11 mouse cellular contexts compared by ENCODE assay signal in the genomic region with DNA sequence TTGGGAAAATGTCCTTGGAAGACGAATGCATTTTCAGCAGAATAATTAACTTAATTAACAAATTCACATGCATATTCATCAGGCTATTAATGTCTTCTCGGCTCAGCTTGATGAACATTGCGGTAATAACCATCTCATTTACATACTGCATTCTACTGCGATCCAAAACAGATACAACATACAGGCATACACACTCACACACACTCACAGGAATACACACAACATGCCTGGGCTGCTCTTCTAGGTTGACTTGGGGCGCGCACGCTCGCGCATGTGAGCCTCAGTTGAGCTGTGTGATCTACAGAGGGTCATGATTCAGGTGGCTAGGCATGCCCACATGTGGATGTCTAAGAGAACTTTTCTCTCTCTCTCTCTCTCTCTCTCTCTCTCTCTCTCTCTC. TPM values are rescaled to one million over a fixed set of nuclear protein-coding genes. Genes with fewer than 3 reads are reported as not detected.
A peak's percentile ranks its signal among the peaks of the same experiment; 100 is the strongest.
DNase-seq lines count a peak whose midpoint lies in the region; ATAC-seq lines count a peak whose summit lies in the region.
"Had no signal": no experiment of that assay in that cellular context is flagged by ENCODE, and none has a peak within 500 bp of the region (broad histone marks: within the 10 kb centered on the region; RNA-seq: fewer than 3 reads in every experiment).

No protein-coding gene starts in this region.

- no peak for ATAC-seq in heart, embryonic 15.5 days (replicated peaks; ENCODE audit: insufficient number of reproducible peaks, insufficient read depth, low FRiP score, low read depth)
- ATAC-seq in hindbrain, embryonic 15.5 days (ENCODE audit: low FRiP score, low read depth) = peak; percentile 57
- ATAC-seq in CD4-positive, CD25-positive, alpha-beta regulatory T cell, adult 4 months = no peak

- peaks cover 8% of the 10 kb centered on the region for H3K4me1 ChIP-seq in heart, embryonic 15.5 days (replicated peaks)
- peaks cover 35% of the 10 kb centered on the region for H3K4me1 ChIP-seq in hindbrain, embryonic 15.5 days (replicated peaks)

- no peak overlapping the region for H3K9ac ChIP-seq in heart, embryonic 15.5 days
- no peak overlapping the region for H3K9ac ChIP-seq in hindbrain, embryonic 15.5 days
- H3K9ac ChIP-seq: lung, embryonic 15.5 days had no signal

- WGBS in heart, embryonic 15.5 days = 31% methylated on average over 9 of the region's 9 CpGs
- WGBS in hindbrain, embryonic 15.5 days = 19% methylated on average over 9 of the region's 9 CpGs

- no peak for DNase-seq in heart, postnatal 10 days
- peak; percentile 81 for DNase-seq in retina, postnatal 1 day
- DNase-seq in retina, embryonic 14.5 days (ENCODE audit: low spot score) = no peak
- DNase-seq in adrenal gland, postnatal 4 days (ENCODE audit: low spot score in 2 of 2) = no peak
- no peak for DNase-seq in embryo, embryonic 11 days

- H3K27me3 ChIP-seq in heart, embryonic 15.5 days = peaks cover 4% of the 10 kb centered on the region; the same call in 1 of the 2 replicates
- no peaks in the 10 kb centered on the region for H3K27me3 ChIP-seq in hindbrain, embryonic 15.5 days
- H3K27me3 ChIP-seq: lung, embryonic 15.5 days had no signal

- H3K36me3 ChIP-seq in heart, embryonic 15.5 days = peaks cover 5% of the 10 kb centered on the region
- peaks cover 4% of the 10 kb centered on the region; the same call in 1 of the 2 replicates for H3K36me3 ChIP-seq in hindbrain, embryonic 15.5 days

- no peak overlapping the region for H3K27ac ChIP-seq in heart, embryonic 15.5 days
- H3K27ac ChIP-seq in hindbrain, embryonic 15.5 days (replicated peaks) = peak overlapping the region; percentile 81
- H3K27ac ChIP-seq: lung, embryonic 15.5 days had no signal

- H3K9me3 ChIP-seq in heart, embryonic 15.5 days (replicated peaks) = no peaks in the 10 kb centered on the region
- no peaks in the 10 kb centered on the region for H3K9me3 ChIP-seq in hindbrain, embryonic 15.5 days
- H3K9me3 ChIP-seq: lung, embryonic 15.5 days had no signal

- intact Hi-C loops in heart, postnatal 10 days (cut with DNase I) = no loop called here

- 0 out of 2 replicates have a peak overlapping the region, but pooled peaks have one; percentile 21 for H3K4me2 ChIP-seq in heart, embryonic 15.5 days
- H3K4me2 ChIP-seq in hindbrain, embryonic 15.5 days = peak overlapping the region; percentile 54

- H3K4me3 ChIP-seq in heart, embryonic 15.5 days = no peak overlapping the region
- H3K4me3 ChIP-seq in hindbrain, embryonic 15.5 days = no peak overlapping the region

RNA-seq across cellular contexts. Expression of a gene that starts 45.7 kb away (rescaled TPM):
- 0.04 TPM in 1 of 2 replicates, not detected in the other for polyA plus RNA-seq in heart, embryonic 15.5 days (2015; fragmentation: Nextera tagmentation; extraction: Ambion mirVana)
- total RNA-seq in heart, postnatal 10 days (2021) = not detected
- 20.9 and 28.6 TPM in 2 replicates for polyA plus RNA-seq in hindbrain, embryonic 15.5 days (2015; fragmentation: Nextera tagmentation; extraction: Ambion mirVana)
- under 1 TPM in 1 of 2 experiments, not detected in 1; 0.34 TPM for total RNA-seq in adrenal gland, postnatal 4 days (2021)
- polyA plus RNA-seq in CD4-positive, CD25-positive, alpha-beta regulatory T cell, adult 4 months (2017; shearing (Covaris generic)) = not detected
- total RNA-seq: adrenal gland, postnatal 14 days had no signal
- polyA plus RNA-seq: gonadal fat pad, adult 2 months; lung, embryonic 15.5 days had no signal

Comparison
In these comparisons a context has a peak if more than half of its experiments do, and no peak if none do; other contexts are left out.
1. RNA of a gene that starts 45.7 kb away (polyA plus RNA-seq): 20.9 to 28.6 TPM in hindbrain, embryonic 15.5 days; 0.04 TPM in heart, embryonic 15.5 days and not detected in CD4-positive, CD25-positive, alpha-beta regulatory T cell, adult 4 months; every median in the first group is over 10 times any median in the second.